Mouse (Mus musculus) adrenal gland, adult 2 months (tissue): Measurements from ENCODE around the gene Pgbd5. TPM values are rescaled to one million over a fixed set of nuclear protein-coding genes. Genes with fewer than 3 reads are reported as not detected.

Experiments
- DNase-seq: peaks from one replicate; pipeline ENCODE4 v3.0.0; 2021
- polyA plus RNA-seq: library from polyadenylated mRNA; depleted of rRNA; stranded (reverse); fragments of >200 nt; gene quantifications from 2 replicates; pipeline ENCODE4 v1.2.3, GENCODE M21; 2012; rRNA removed
- total RNA-seq, 2 experiments: library from RNA; stranded (reverse); gene quantifications; 2 replicates each; pipeline ENCODE4 v1.2.3; 2021

The Pgbd5 gene
- total and polyA plus RNA-seq, 3 experiments, result 5.3 to 8.6 (median 5.4) TPM

GRCm38 (mm10) chr8:124343991-124344390 is 95.5 kb downstream of the Pgbd5 start:
- DNase-seq, result no peak

- DNase-seq, result no peak
These were observed 96.3 kb downstream of the Pgbd5 start for GRCm38 (mm10) chr8:124343151-124343550.

GRCm38 (mm10) chr8:124340360-124341068 is 98.9 kb downstream of the Pgbd5 start:
- no peak for DNase-seq

GRCm38 (mm10) chr8:124339742-124340141 is 99.7 kb downstream of the Pgbd5 start:
- peak; percentile 34 for DNase-seq

- DNase-seq, result no peak
These were observed 103.2 kb downstream of the Pgbd5 start for GRCm38 (mm10) chr8:124336302-124336701.

- no peak for DNase-seq
These were observed 107.8 kb downstream of the Pgbd5 start for GRCm38 (mm10) chr8:124331706-124332105.

- peak; percentile 69 for DNase-seq
These were observed 108.4 kb downstream of the Pgbd5 start for GRCm38 (mm10) chr8:124331094-124331493.

GRCm38 (mm10) chr8:124330433-124330832 is 109.0 kb downstream of the Pgbd5 start:
- DNase-seq, result no peak

GRCm38 (mm10) chr8:124329690-124330089 is 109.8 kb downstream of the Pgbd5 start:
- no peak for DNase-seq

GRCm38 (mm10) chr8:124328259-124328658 is 111.2 kb downstream of the Pgbd5 start:
- no peak for DNase-seq

- DNase-seq, result no peak
These were observed 116.1 kb downstream of the Pgbd5 start for GRCm38 (mm10) chr8:124323356-124323755.

- no peak for DNase-seq
These were observed 118.1 kb downstream of the Pgbd5 start for GRCm38 (mm10) chr8:124321227-124321840.

- no peak for DNase-seq
These were observed 120.2 kb downstream of the Pgbd5 start for GRCm38 (mm10) chr8:124319316-124319652.

Other genes starting within 250 kb of the Pgbd5 start
- 10 to 100 TPM; 46.9 to 64.0 TPM for gene Galnt2, start 208.3 kb downstream of the Pgbd5 start, total RNA-seq
- gene Galnt2, start 208.3 kb downstream of the Pgbd5 start, polyA plus RNA-seq, result 11.1 and 11.4 TPM in 2 replicates
- 10 to 100 TPM; 38.2 to 41.8 TPM for gene Cog2, start 81.1 kb upstream of the Pgbd5 start, total RNA-seq
- gene Cog2, start 81.1 kb upstream of the Pgbd5 start, polyA plus RNA-seq, result 12.9 and 13.8 TPM in 2 replicates
- 10 to 100 TPM in 1 of 2 experiments, 1 to 10 TPM in 1; 4.1 to 12.3 TPM for gene Agt, start 130.0 kb upstream of the Pgbd5 start, total RNA-seq
- gene Agt, start 130.0 kb upstream of the Pgbd5 start, polyA plus RNA-seq, result 17.3 and 19.6 TPM in 2 replicates
- under 1 TPM in 1 of 2 experiments, not detected in 1; 0.26 TPM for gene Capn9, start 136.5 kb upstream of the Pgbd5 start, total RNA-seq
- 0.11 and 0.12 TPM in 2 replicates for gene Capn9, start 136.5 kb upstream of the Pgbd5 start, polyA plus RNA-seq
- gene 2310022B05Rik, start 223.7 kb upstream of the Pgbd5 start, total RNA-seq, result 10 to 100 TPM; 34.1 to 56.7 TPM
- 37.6 and 49.4 TPM in 2 replicates for gene 2310022B05Rik, start 223.7 kb upstream of the Pgbd5 start, polyA plus RNA-seq